Mouse (Mus musculus) left cerebral cortex, adult 2 months (tissue): ENCODE results near the gene Rab7b. TPM values are rescaled to one million over a fixed set of nuclear protein-coding genes. Genes with fewer than 3 reads are reported as not detected.

Experiments
- DNase-seq, 2 experiments: peaks; one replicate each; pipeline ENCODE4 v3.0.0; 2021 to 2022; ENCODE audit warnings: low spot score in 2 of 2, mixed read lengths in 1 of 2; ENCODE audit errors: extremely low spot score in 1 of 2
- H3K27ac ChIP-seq: fragments of 200-600 bp; 2 replicates; pipeline ENCODE4 v1.8.1; 2022
- H3K4me3 ChIP-seq: fragments of 200-600 bp; 2 replicates; pipeline ENCODE4 v1.8.1; 2022
- CTCF ChIP-seq: fragments of 200-600 bp; IDR thresholded peaks from 2 replicates; pipeline ENCODE4 v1.8.1; 2022; ENCODE audit warnings: antibody characterized with exemption, mild to moderate bottlenecking, moderate library complexity
- intact Hi-C: fragments of 180-260 bp; cut with DNase I; formaldehyde crosslinking; loops from one replicate; pipeline ENCODE4 v1.15.1; 2025
- total RNA-seq, 2 experiments: library from RNA; stranded (reverse); gene quantifications; 2 replicates each; pipeline ENCODE4 v1.2.3; 2021

Rab7b gene
- total RNA-seq, 2 experiments from 2014 or later: 1.6 to 1.9 TPM

DNA sequence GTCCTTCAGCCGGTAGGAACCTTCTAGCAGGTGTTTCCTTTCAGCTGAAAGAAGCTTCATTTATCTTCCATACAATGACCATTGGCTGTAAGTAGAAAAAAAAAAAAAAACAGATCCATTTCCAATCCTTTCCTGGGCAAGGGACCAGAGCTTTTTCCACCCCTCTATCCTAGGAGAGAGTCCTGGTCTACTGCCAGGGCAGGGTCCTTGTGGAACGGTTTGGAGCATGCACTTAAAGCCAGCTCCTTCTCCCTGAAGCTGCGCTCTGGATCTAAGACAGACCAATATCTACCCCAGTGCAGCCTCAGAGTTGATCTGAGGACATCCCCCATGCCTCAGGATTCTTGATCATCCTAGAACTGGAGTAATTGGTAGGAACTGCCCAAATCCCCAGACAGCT, 33.5 kb downstream of the Rab7b start:
- Histone ChIP-seq H3K4me3 (no peak overlapping the region), H3K27ac (no peak overlapping the region)
- intact Hi-C loops: no loop called here
- no peak for DNase-seq
- no peak for TF ChIP-seq CTCF

DNA sequence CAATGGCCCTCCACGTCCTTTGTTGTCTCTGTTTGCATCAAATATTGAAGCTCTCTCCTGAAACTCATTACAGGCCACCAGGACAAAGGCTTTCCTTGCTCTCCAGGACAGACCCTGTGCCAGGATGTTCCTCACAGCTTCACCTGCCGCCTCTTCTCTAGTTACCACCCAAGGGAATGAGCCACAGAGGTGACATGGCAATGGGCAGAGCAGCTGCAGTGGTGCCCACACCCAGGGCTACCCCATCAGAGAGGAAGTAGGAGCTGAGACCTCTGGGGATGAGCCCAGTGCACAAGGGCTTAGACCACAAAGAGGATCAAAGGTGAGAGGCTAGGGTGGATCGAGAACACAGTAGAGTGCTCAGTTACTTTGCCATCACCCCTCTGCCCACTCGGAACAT, 35.1 kb downstream of the Rab7b start:
- Histone ChIP-seq H3K27ac (no peak overlapping the region), H3K4me3 (no peak overlapping the region)
- TF ChIP-seq CTCF: no peak
- intact Hi-C loops: no loop called here
- DNase-seq: no peak

DNA sequence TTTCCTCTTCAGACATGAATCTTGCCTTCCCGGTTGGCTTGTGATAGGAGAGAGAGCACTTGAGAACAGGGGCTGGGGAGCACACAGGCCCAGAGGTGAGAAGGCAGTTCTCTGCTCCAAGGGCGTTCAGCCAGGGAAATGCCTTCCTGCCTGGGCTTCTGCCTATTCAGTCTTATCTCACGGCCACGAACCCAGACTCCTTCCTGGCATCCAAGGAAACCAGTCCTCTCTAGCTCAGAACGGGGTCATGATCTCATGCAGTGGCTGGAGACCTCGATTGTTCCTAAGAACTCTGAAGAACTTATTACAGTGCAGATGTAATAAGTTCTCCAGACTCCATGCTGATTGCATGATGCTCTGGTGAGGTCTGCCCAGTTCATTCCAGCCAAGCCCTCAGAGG, 38.1 kb downstream of the Rab7b start:
- intact Hi-C loops: no loop called here
- Histone ChIP-seq H3K27ac (no peak overlapping the region), H3K4me3 (no peak overlapping the region)
- DNase-seq: no peak
- no peak for TF ChIP-seq CTCF

DNA sequence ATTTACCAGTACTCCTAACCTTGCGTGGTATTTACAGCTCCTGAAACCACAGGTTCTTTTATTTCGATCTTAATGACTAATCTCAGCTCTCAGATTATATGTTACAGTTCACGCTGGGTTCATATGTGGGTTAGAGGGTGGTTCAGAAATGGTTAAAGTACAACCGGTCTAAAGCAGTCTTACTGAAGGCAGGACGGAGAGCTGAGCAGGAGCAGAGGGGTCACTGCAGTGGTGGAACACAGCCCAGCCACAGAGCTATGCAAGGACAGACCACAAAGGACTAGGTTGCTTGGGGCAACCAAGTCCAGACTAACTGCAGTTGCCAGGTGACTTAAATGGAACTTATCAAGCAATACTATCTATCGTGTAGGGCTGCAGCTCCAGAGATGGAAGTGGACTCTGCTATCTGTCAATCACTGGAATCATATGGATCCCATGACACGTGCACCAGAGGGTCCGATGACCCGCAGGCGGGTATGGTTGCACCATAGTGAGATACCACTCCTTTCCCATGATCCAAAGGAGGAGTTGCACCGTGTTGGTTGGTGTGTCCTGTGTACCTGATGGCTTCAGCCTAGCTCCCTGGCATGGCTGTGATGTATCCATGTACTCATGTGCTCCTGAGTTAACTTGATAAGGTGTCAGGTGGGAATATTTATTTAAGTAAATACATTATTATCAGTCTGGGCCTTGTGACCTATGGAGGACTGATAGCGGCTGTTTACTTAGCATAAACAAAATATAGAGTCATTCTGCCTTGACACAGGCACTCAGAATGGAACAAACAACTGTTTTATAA, 42.3 kb downstream of the Rab7b start:
- no peak for TF ChIP-seq CTCF
- Histone ChIP-seq H3K27ac (no peak overlapping the region), H3K4me3 (no peak overlapping the region)
- intact Hi-C loops: no loop called here
- DNase-seq: no peak

DNA sequence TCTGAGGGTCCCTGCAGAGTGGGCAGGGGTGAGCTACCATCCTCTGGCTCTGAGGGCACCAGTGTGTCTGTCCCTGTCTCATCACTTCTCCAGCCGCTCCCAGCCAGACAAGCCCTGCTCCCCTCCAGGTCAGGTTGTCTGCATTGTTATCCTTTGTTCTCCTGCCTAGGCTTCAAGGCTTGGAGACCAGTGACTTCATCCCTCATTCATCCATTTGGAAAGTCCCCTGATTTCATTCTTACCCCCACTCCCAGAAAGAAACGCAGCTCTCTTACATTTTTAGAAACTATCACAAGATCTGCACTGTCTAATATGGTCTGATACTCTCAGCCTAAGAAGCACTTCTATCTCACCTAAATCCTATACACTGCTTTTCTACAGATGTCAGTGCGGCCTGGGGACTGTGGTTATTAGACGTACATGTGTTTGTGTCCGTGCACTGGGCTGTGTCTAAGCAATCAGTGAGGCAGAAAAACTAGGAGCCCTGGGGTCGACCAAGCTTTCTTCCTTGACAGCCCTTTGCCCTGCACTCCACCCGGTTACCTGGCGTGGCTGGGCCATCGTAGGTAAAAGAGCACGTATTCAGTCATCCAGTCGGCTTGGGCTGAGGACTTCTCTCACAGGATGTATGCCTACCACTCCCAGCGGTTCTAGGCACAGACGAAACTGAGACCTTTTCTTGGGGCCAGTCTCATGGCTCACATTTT, 45.1 kb downstream of the Rab7b start:
- DNase-seq: no peak
- TF ChIP-seq CTCF: no peak
- no peak overlapping the region for H3K4me3 ChIP-seq
- H3K27ac ChIP-seq: no peak overlapping the region
- intact Hi-C loops: no loop called here

DNA sequence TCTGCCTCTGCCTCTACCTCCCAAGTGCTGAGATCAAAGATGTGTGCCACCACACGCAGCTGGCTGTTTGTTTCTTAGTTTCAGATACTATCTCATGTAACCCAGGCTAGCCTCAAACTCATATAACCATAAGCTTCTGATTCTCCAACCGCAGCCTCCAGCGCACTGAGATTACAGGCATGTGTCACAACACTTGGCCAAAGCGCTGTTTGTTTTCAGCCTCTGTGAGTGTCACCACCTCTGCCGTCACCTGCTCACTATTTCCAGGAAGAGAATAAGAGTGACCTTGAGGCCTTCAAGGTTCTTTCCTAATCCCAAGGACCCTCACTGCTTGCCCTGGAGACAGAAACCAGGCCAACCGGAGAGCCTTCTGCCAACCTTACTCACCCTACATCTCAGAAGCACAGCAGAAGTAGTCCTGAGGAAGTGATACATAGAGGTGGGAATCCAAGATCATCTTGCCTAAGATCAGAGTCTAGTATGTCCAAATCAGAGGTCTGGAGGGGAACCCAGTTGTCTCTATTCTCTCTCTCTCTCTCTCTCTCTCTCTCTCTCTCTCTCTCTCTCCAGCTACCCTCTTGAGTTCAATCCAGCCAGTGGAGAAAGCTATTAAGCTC, 46.3 kb downstream of the Rab7b start:
- Histone ChIP-seq H3K4me3 (no peak overlapping the region), H3K27ac (no peak overlapping the region)
- DNase-seq: no peak
- TF ChIP-seq CTCF: no peak
- intact Hi-C loops: no loop called here

DNA sequence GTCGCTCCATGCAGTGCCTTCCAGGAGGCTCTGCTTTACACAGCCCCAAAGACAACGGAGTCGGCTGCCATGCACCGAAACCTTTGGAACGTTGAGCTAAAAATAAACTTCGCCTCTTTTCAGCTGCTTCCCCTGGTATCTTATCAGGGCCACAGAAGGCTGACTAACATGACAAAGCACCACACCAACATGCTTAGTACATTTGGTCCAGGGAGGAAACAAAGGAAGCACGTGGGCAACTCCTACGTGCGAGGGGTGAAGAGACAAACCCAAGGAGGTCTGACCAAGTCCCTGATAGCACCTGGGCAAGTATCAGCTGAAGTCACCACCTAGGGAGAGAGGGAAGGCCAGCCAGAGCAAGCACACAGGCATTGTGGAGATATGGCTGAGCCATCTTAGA, 48.0 kb downstream of the Rab7b start:
- TF ChIP-seq CTCF: no peak
- H3K4me3 ChIP-seq: no peak overlapping the region
- intact Hi-C loops: no loop called here
- no peak for DNase-seq
- H3K27ac ChIP-seq: no peak overlapping the region

DNA sequence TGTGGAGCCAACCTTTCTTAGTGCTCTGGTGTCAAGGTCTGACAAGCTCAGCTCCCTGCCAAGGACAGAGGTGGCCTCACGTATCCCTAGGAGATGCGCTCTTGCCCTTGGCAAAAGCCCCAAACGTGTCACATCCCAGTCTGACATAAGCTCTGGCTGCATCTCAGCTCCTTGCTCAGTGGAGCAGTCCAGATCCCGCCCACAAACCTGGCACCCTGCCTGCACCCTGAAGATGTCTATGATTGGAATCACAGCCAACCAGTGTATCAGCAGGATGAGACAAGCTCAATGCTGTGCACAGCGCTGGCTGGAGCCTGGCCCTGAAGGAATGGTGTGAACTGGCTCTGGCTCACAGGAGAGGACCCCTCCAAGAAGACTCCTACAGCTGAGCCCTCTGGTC, 48.8 kb downstream of the Rab7b start:
- TF ChIP-seq CTCF: no peak
- Histone ChIP-seq H3K4me3 (no peak overlapping the region), H3K27ac (no peak overlapping the region)
- peak; percentile 89 to 95 for DNase-seq
- intact Hi-C loops: no loop called here

DNA sequence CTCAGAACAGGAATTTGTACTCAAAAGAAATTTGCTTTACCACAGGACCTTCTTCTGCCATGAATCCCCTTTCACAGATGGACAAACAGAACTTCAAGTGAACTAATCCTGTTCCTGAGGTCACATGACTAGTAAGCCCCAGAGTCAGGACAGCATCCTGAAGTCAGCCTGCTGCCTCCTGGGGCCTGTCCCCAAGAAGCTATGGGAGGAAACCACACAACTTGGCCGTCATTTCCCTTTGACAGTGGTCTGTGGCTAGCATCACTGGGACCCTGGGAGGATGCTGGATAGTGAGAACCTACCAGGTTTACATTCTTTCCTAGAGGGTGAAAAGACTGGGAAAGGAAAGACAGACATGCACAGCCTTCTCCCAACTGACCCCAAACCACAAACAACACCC, 50.3 kb downstream of the Rab7b start:
- no peak for DNase-seq
- intact Hi-C loops: no loop called here
- Histone ChIP-seq H3K4me3 (no peak overlapping the region), H3K27ac (no peak overlapping the region)
- no peak for TF ChIP-seq CTCF

DNA sequence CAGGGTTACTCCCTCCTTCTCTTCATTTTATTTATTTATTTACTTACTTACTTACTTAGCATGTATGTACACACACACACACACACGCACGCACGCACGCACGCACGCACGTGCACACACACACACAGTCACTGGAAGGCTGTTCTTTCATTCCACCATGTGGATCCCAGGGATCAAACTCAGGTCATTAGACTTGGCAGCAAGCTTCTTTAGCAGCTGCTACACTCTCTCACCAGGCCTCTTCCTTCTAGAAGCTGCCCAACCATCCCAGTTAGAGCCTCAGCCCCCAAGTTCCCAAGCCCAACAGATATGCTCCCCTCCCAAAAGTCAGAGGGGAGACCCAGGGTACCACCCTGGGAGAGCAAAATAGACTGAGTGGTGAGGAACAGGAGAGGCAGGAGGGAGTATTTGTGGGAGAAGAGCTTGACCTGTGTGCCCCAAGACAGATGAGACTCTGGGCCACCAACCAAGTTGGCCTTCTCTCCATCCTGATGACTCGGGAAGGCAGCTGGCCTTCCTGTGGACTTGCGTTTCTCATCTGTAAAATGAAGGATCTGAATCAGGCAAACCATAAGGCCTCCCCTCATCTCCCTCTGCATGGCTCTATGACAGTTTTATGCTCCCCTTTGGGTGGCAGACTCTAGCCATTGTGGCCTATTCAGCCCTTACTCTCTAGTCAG, 51.1 kb downstream of the Rab7b start:
- DNase-seq: no peak
- H3K27ac ChIP-seq: no peak overlapping the region
- H3K4me3 ChIP-seq: no peak overlapping the region
- TF ChIP-seq CTCF: no peak
- intact Hi-C loops: no loop called here

DNA sequence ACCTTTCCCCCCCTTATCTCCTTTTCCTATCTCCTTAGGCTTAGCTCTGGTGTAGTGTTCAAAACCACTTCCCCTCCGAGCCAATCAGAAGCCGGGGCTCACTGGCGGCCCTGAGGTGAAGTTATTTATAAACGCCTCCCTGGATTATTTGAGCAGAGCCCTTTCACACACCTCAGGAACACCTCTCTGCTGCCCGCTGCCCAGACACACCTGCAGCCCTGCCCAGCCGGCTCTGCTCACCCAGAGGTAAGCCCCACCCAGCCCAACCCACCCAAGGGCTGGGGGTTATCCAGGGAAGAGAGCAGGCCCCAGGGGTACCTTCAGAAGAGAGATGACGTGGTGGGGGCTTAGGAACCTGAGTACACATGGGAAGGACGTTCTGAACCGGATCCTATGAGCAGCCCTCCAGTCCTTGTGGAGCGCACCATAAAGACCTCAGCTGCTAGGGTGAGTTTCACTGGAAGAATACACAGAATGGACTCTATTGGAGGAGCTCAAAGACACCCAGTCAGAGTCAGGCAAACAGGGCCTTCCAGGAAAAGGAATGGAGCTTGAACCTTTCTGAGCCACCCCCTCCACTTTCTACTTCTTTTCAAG, 55.5 kb downstream of the Rab7b start, which contains the start of gene Slc26a9:
Gene Slc26a9 (plus strand): TSS at position 155 of the 597 bp plus-strand sequence.
- TF ChIP-seq CTCF: no peak
- intact Hi-C loops: no loop called here
- no peak for DNase-seq

More for the DNA sequence above, 55.5 kb downstream of the Rab7b start, which contains the start of gene Slc26a9:
- H3K27ac ChIP-seq: no peak within 1 kb of the TSS
- H3K4me3 ChIP-seq: no peak within 1 kb of the TSS
